Mouse (Mus musculus) frontal cortex, adult (tissue): ENCODE data around the gene Nrxn1.

Source experiments
- ATAC-seq: cut with Nextera tagmentation; 2 replicates; pipeline ENCODE4 v1.9.2; 2017; ENCODE audit warnings: mild to moderate bottlenecking, moderate library complexity, mixed read lengths; ENCODE audit not compliant: low TSS enrichment

Gene Nrxn1

GRCm38 (mm10) chr17:90812485-90812884 is 280.4 kb downstream of the Nrxn1 start:
- no peak for ATAC-seq

- peak; percentile 82 for ATAC-seq
Measured at GRCm38 (mm10) chr17:90809197-90810163, 283.4 kb downstream of the Nrxn1 start.

GRCm38 (mm10) chr17:90808256-90808655 is 284.6 kb downstream of the Nrxn1 start:
- no peak for ATAC-seq

- no peak for ATAC-seq
Measured at GRCm38 (mm10) chr17:90807199-90807598, 285.7 kb downstream of the Nrxn1 start.

GRCm38 (mm10) chr17:90798689-90799088 is 294.2 kb downstream of the Nrxn1 start:
- no peak for ATAC-seq

- peak; percentile 29 for ATAC-seq
Measured at GRCm38 (mm10) chr17:90797659-90798288, 295.1 kb downstream of the Nrxn1 start.

- peak; percentile 60 for ATAC-seq
Measured at GRCm38 (mm10) chr17:90796974-90797373, 295.9 kb downstream of the Nrxn1 start.

- ATAC-seq = no peak
Measured at GRCm38 (mm10) chr17:90788491-90789127, 304.3 kb downstream of the Nrxn1 start.

GRCm38 (mm10) chr17:90788040-90788439 is 304.8 kb downstream of the Nrxn1 start:
- no peak for ATAC-seq

- no peak for ATAC-seq
Measured at GRCm38 (mm10) chr17:90787121-90787788, 305.6 kb downstream of the Nrxn1 start.

- no peak for ATAC-seq
Measured at GRCm38 (mm10) chr17:90780481-90780880, 312.4 kb downstream of the Nrxn1 start.

GRCm38 (mm10) chr17:90775397-90775796 is 317.5 kb downstream of the Nrxn1 start:
- peak; percentile 66; the same call in 1 of the 2 replicates for ATAC-seq

GRCm38 (mm10) chr17:90773233-90773632 is 319.6 kb downstream of the Nrxn1 start:
- ATAC-seq = no peak

- peak; percentile 62 for ATAC-seq
Measured at GRCm38 (mm10) chr17:90768216-90768615, 324.7 kb downstream of the Nrxn1 start.

GRCm38 (mm10) chr17:90727124-90727523 is 365.7 kb downstream of the Nrxn1 start:
- no peak for ATAC-seq

GRCm38 (mm10) chr17:90704773-90705172 is 388.1 kb downstream of the Nrxn1 start:
- peak; percentile 96 for ATAC-seq

- ATAC-seq = no peak
Measured at GRCm38 (mm10) chr17:90702626-90703025, 390.2 kb downstream of the Nrxn1 start.

- ATAC-seq = peak; percentile 86
Measured at GRCm38 (mm10) chr17:90696071-90696800, 396.6 kb downstream of the Nrxn1 start.

- ATAC-seq = no peak
Measured at GRCm38 (mm10) chr17:90695086-90695584, 397.7 kb downstream of the Nrxn1 start.

GRCm38 (mm10) chr17:90684172-90684571 is 408.7 kb downstream of the Nrxn1 start:
- no peak for ATAC-seq

GRCm38 (mm10) chr17:90681019-90681418 is 411.9 kb downstream of the Nrxn1 start:
- no peak for ATAC-seq
